Comparison of ENCODE assay signal across 28 mouse cellular contexts in genomic region chr17:33352981-33353380, GRCm38 (mm10). TPM values are rescaled to one million over a fixed set of nuclear protein-coding genes. Genes with fewer than 3 reads are reported as not detected.
DNase-seq lines count a peak whose midpoint lies in the region; ATAC-seq and TF ChIP-seq lines count a peak whose summit lies in the region.
"Had no signal": no experiment of that assay in that cellular context is flagged by ENCODE, and none has a peak within 500 bp of the region (broad histone marks: within the 10 kb centered on the region; RNA-seq: fewer than 3 reads in every experiment).

No protein-coding gene starts in this region.

- no peaks in the 10 kb centered on the region for H3K27me3 ChIP-seq in liver, embryonic 13.5 days
- no peaks in the 10 kb centered on the region for H3K27me3 ChIP-seq in MEL (ENCODE audit: control insufficient read depth in 1 of 2, insufficient read depth in 2 of 2, low read length in 2 of 2)
- H3K27me3 ChIP-seq: CH12.LX; embryonic facial prominence, embryonic 12.5 days; embryonic facial prominence, embryonic 15.5 days; forebrain, embryonic 12.5 days; forebrain, embryonic 15.5 days; hindbrain, embryonic 12.5 days; hindbrain, embryonic 15.5 days; intestine, embryonic 15.5 days; Patski had no signal

- TF ChIP-seq CTCF in MEL (IDR thresholded peaks at IDR 0.05 in 2 of 3, conservative IDR thresholded peaks at IDR 0.05 in 1 of 3; ENCODE audit: control insufficient read depth in 1 of 3, insufficient read depth in 1 of 3, low read depth in 2 of 3, low read length in 3 of 3, poor library complexity in 1 of 3, severe bottlenecking in 1 of 3) = no peak

- TF ChIP-seq POLR2A in MEL (IDR thresholded peaks at IDR 0.05; ENCODE audit: control insufficient read depth in 1 of 2, insufficient read depth in 1 of 2, low read depth in 1 of 2, low read length in 2 of 2, poor library complexity in 1 of 2) = no peak

- peak in 1 of 2 experiments; percentile 17; a peak in 1 of 4 replicates for TF ChIP-seq EP300 in MEL (IDR thresholded peaks at IDR 0.05; ENCODE audit: low read depth in 1 of 2, low read length in 2 of 2)

- H3K4me2 ChIP-seq in liver, embryonic 13.5 days = no peak overlapping the region
- H3K4me2 ChIP-seq: embryonic facial prominence, embryonic 12.5 days; embryonic facial prominence, embryonic 15.5 days; forebrain, embryonic 12.5 days; forebrain, embryonic 15.5 days; heart, embryonic 11.5 days; hindbrain, embryonic 12.5 days; hindbrain, embryonic 15.5 days; intestine, embryonic 15.5 days had no signal

- WGBS in liver, embryonic 13.5 days (ENCODE audit: insufficient replicate concordance) = 48% methylated on average over 1 of the region's 1 CpGs

- no peak overlapping the region for H3K27ac ChIP-seq in liver, embryonic 13.5 days
- no peak overlapping the region for H3K27ac ChIP-seq in MEL (ENCODE audit: control insufficient read depth, low read depth, low read length)
- H3K27ac ChIP-seq: embryonic facial prominence, embryonic 12.5 days; embryonic facial prominence, embryonic 15.5 days; forebrain, embryonic 12.5 days; forebrain, embryonic 15.5 days; hindbrain, embryonic 12.5 days; hindbrain, embryonic 15.5 days; intestine, embryonic 15.5 days had no signal

- no peak for TF ChIP-seq RAD21 in MEL (IDR thresholded peaks at IDR 0.05; ENCODE audit: low read depth, low read length)

- intact Hi-C loops in gastrocnemius, postnatal 36 days (cut with DNase I) = no loop called here

- H3K4me3 ChIP-seq in liver, embryonic 13.5 days (replicated peaks) = no peak overlapping the region
- H3K4me3 ChIP-seq in MEL (ENCODE audit: control insufficient read depth in 1 of 2, insufficient read depth in 1 of 2, low read depth in 2 of 2, low read length in 2 of 2) = no peak overlapping the region
- H3K4me3 ChIP-seq: embryonic facial prominence, embryonic 12.5 days; embryonic facial prominence, embryonic 15.5 days; forebrain, embryonic 12.5 days; forebrain, embryonic 15.5 days; hindbrain, embryonic 12.5 days; hindbrain, embryonic 15.5 days; intestine, embryonic 15.5 days had no signal

- 0 out of 2 replicates have a peak, but pooled peaks cover 2% of the 10 kb centered on the region for H3K9me3 ChIP-seq in liver, embryonic 13.5 days (replicated peaks)
- no peaks in the 10 kb centered on the region; the same call in 1 of the 2 replicates for H3K9me3 ChIP-seq in MEL (replicated peaks; ENCODE audit: insufficient read depth, low read length)
- H3K9me3 ChIP-seq: intestine, embryonic 15.5 days had no signal

- H3K4me1 ChIP-seq in liver, embryonic 13.5 days (replicated peaks) = peaks cover 14% of the 10 kb centered on the region
- peaks cover 6% of the 10 kb centered on the region in 2 experiments; a peak in 2 of 4 replicates for H3K4me1 ChIP-seq in MEL (ENCODE audit: control insufficient read depth in 1 of 2, insufficient read depth in 2 of 2, low read length in 2 of 2)
- H3K4me1 ChIP-seq: intestine, embryonic 15.5 days had no signal

- peak; percentile 11 for DNase-seq in liver, embryonic 13.5 days
- DNase-seq in liver (no peak), MEL (ENCODE audit: low read depth, low spot score) (peak; percentile 44)
- DNase-seq in c-Kit-positive CD71-positive TER-119-positive erythroid progenitor cells, embryonic 14.5 days (ENCODE audit: low spot score) = peak; percentile 15
- no peak for DNase-seq in gastrocnemius, postnatal 36 days
- no peak for DNase-seq in adrenal gland, postnatal 14 days
- no peak for DNase-seq in spleen, postnatal 4 days (ENCODE audit: low spot score in 2 of 2)
- DNase-seq: adrenal gland, adult 8-10 months; adrenal gland, postnatal 36 days; B cell, adult 2 months; cerebellum, adult 11 months; cerebellum, adult 2 months; cerebellum, adult 9-11 months; cerebellum, postnatal 25 days; gastrocnemius, postnatal 10 days; heart, adult 11 months had no signal

- no peak overlapping the region for H3K9ac ChIP-seq in liver, embryonic 13.5 days
- H3K9ac ChIP-seq in MEL (ENCODE audit: control insufficient read depth, low read depth, low read length, poor library complexity, severe bottlenecking) = no peak overlapping the region
- H3K9ac ChIP-seq: embryonic facial prominence, embryonic 12.5 days; embryonic facial prominence, embryonic 15.5 days; forebrain, embryonic 12.5 days; forebrain, embryonic 15.5 days; hindbrain, embryonic 12.5 days; hindbrain, embryonic 15.5 days; intestine, embryonic 15.5 days had no signal

- peaks cover 28% of the 10 kb centered on the region for H3K79me2 ChIP-seq in MEL (ENCODE audit: control insufficient read depth, insufficient read depth, low read length, poor library complexity)

- no peaks in the 10 kb centered on the region for H3K36me3 ChIP-seq in liver, embryonic 13.5 days
- H3K36me3 ChIP-seq in MEL (ENCODE audit: control insufficient read depth in 1 of 2, insufficient read depth in 2 of 2, low read length in 2 of 2) = peaks cover 0 to 10% of the 10 kb centered on the region in 2 experiments
- H3K36me3 ChIP-seq: embryonic facial prominence, embryonic 12.5 days; embryonic facial prominence, embryonic 15.5 days; forebrain, embryonic 12.5 days; forebrain, embryonic 15.5 days; hindbrain, embryonic 12.5 days; hindbrain, embryonic 15.5 days; intestine, embryonic 15.5 days had no signal

- peak; percentile 66 for ATAC-seq in liver, embryonic 13.5 days (ENCODE audit: low read depth)
- ATAC-seq in megakaryocyte-erythroid progenitor cell, adult 5-6 weeks (replicated peaks; ENCODE audit: low FRiP score, low TSS enrichment, poor library complexity, severe bottlenecking) = peak; percentile 79
- ATAC-seq: activated CD4-positive, CD25-positive, alpha-beta regulatory T cell, adult 4 months; forebrain, embryonic 15.5 days; intestine, embryonic 15.5 days; Patski had no signal

TF ChIP-seq in MEL, 35 proteins besides CTCF, POLR2A, EP300 and RAD21:
- no peak for TF ChIP-seq GATA1 (IDR thresholded peaks at IDR 0.05; ENCODE audit: low read depth, low read length)
- TF ChIP-seq CHD1 (IDR thresholded peaks at IDR 0.05; ENCODE audit: low read depth, low read length) = no peak
- no peak for TF ChIP-seq JUND (IDR thresholded peaks at IDR 0.05; ENCODE audit: low read depth, low read length)
- no peak for TF ChIP-seq SIN3A (IDR thresholded peaks at IDR 0.05; ENCODE audit: low read length)
- TF ChIP-seq SMC3 (IDR thresholded peaks at IDR 0.05; ENCODE audit: low read depth, low read length) = no peak
TF ChIP-seq in MEL: peak in this region for 0.

RNA-seq across cellular contexts. Expression of gene Zfp81, which starts 5.7 kb away (rescaled TPM):
- polyA plus RNA-seq in liver, embryonic 13.5 days (2015; fragmentation: Nextera tagmentation; extraction: Ambion mirVana) = 3.2 and 3.4 TPM in 2 replicates
- 7.6 and 8.4 TPM in 2 replicates for total RNA-seq in MEL (2012; rRNA removed)
- polyA plus RNA-seq in MEL (2012; ENCODE audit: insufficient read depth in 1 of 2, insufficient read length in 2 of 2, low read depth in 1 of 2, low replicate concordance in 2 of 2, missing spikeins in 1 of 2) = 1 to 10 TPM in 1 of 2 experiments, not detected in 1; 5.2 TPM
- total RNA-seq in megakaryocyte-erythroid progenitor cell, adult 5-6 weeks (2014; fragmentation: Nextera tagmentation) = 14.1 and 15.4 TPM in 2 replicates
- 13.4 and 24.3 TPM in 2 replicates for total RNA-seq in megakaryocyte-erythroid progenitor cell, adult 5-6 weeks (2017)
- total RNA-seq in gastrocnemius, postnatal 36 days (2021) = 1 to 10 TPM; 2.6 to 2.7 TPM
- 8.7 and 9.3 TPM in 2 replicates for total RNA-seq in adrenal gland, postnatal 14 days (2021)

RNA-seq across cellular contexts. Expression of gene Zfp101, which starts 41.5 kb away (rescaled TPM):
- 7.9 and 11.0 TPM in 2 replicates for polyA plus RNA-seq in liver, embryonic 13.5 days (2015; fragmentation: Nextera tagmentation; extraction: Ambion mirVana)
- 6.1 and 8.3 TPM in 2 replicates for total RNA-seq in MEL (2012; rRNA removed)
- polyA plus RNA-seq in MEL (2012; ENCODE audit: insufficient read depth in 1 of 2, insufficient read length in 2 of 2, low read depth in 1 of 2, low replicate concordance in 2 of 2, missing spikeins in 1 of 2) = 1 to 10 TPM in 1 of 2 experiments, not detected in 1; 7.6 TPM
- 21.7 and 34.5 TPM in 2 replicates for total RNA-seq in megakaryocyte-erythroid progenitor cell, adult 5-6 weeks (2014; fragmentation: Nextera tagmentation)
- total RNA-seq in megakaryocyte-erythroid progenitor cell, adult 5-6 weeks (2017) = 20.5 and 37.3 TPM in 2 replicates
- total RNA-seq in gastrocnemius, postnatal 36 days (2021) = 1 to 10 TPM; 2.7 to 3.4 TPM
- total RNA-seq in adrenal gland, postnatal 14 days (2021) = 7.9 and 8.6 TPM in 2 replicates

Comparison
In these comparisons a context has a peak if more than half of its experiments do, and no peak if none do; other contexts are left out.
1. DNase-seq: peak in liver, embryonic 13.5 days (single experiment), MEL (single experiment) and c-Kit-positive CD71-positive TER-119-positive erythroid progenitor cells, embryonic 14.5 days (single experiment); none in liver (single experiment), gastrocnemius, postnatal 36 days (0 of 2), adrenal gland, postnatal 14 days (single experiment) and spleen, postnatal 4 days (0 of 2).